Mouse (Mus musculus): ENCODE measurements at regions not wholly inside any gene's neighbourhood (a gene's known extent, or its start where the extent isn't known, plus 50 kb on each side); places are given as distances from the start of the nearest gene placed in this dataset.
"Not testable (repeated sequence)": the region's sequence is repeated elsewhere in the genome, so short reads cannot be mapped to it uniquely, and the experiment has no call there.

- no peak for DNase-seq
These were observed 268.3 kb downstream of the Setd4 start for GRCm38 (mm10) chr16:93335322-93336111.

- DNase-seq, result no peak
These were observed 270.2 kb downstream of the Setd4 start for GRCm38 (mm10) chr16:93333654-93334053.

- no peak for DNase-seq
These were observed 275.0 kb downstream of the Setd4 start for GRCm38 (mm10) chr16:93328680-93329395.

GRCm38 (mm10) chr16:93324911-93325310, 279.0 kb downstream of the Setd4 start:
- no peak for DNase-seq

- no peak for DNase-seq
These were observed 280.7 kb downstream of the Setd4 start for GRCm38 (mm10) chr16:93323172-93323571.

GRCm38 (mm10) chr16:93319581-93319980, 284.3 kb downstream of the Setd4 start:
- no peak for DNase-seq

GRCm38 (mm10) chr16:93311644-93312043, 292.2 kb downstream of the Setd4 start:
- no peak for DNase-seq

GRCm38 (mm10) chr16:93308666-93309360, 295.1 kb downstream of the Setd4 start:
- no peak for DNase-seq

- DNase-seq, result no peak
These were observed 296.9 kb downstream of the Setd4 start for GRCm38 (mm10) chr16:93306951-93307350.

- DNase-seq, result not testable (repeated sequence)
These were observed 297.7 kb downstream of the Setd4 start for GRCm38 (mm10) chr16:93306140-93306539.

- no peak for DNase-seq
These were observed 309.4 kb downstream of the Setd4 start for GRCm38 (mm10) chr16:93294430-93294829.

GRCm38 (mm10) chr16:93292965-93293653, 310.8 kb downstream of the Setd4 start:
- DNase-seq, result peak; percentile 8 to 42

- DNase-seq, result no peak
These were observed 311.6 kb downstream of the Setd4 start for GRCm38 (mm10) chr16:93292181-93292834.

- DNase-seq, result no peak
These were observed 315.8 kb downstream of the Setd4 start for GRCm38 (mm10) chr16:93288036-93288435.

- no peak for DNase-seq
These were observed 316.3 kb downstream of the Setd4 start for GRCm38 (mm10) chr16:93287520-93287919.

GRCm38 (mm10) chr16:93286816-93287215, 317.0 kb downstream of the Setd4 start:
- DNase-seq, result no peak

GRCm38 (mm10) chr16:93285191-93285590, 318.7 kb downstream of the Setd4 start:
- DNase-seq, result no peak

- DNase-seq, result no peak
These were observed 322.1 kb downstream of the Setd4 start for GRCm38 (mm10) chr16:93281715-93282114.

- DNase-seq, result no peak
These were observed 331.2 kb downstream of the Setd4 start for GRCm38 (mm10) chr16:93272636-93273035.

GRCm38 (mm10) chr16:93272146-93272545, 331.7 kb downstream of the Setd4 start:
- no peak for DNase-seq

- no peak for DNase-seq
These were observed 339.7 kb downstream of the Setd4 start for GRCm38 (mm10) chr16:93264061-93264585.
